Mouse (Mus musculus) kidney, embryonic 14.5 days (tissue): Measurements from ENCODE around the gene Pde6h. TPM values are rescaled to one million over a fixed set of nuclear protein-coding genes. Genes with fewer than 3 reads are reported as not detected.
"Not testable (repeated sequence)": the region's sequence is repeated elsewhere in the genome, so short reads cannot be mapped to it uniquely, and the experiment has no call there.

Experiments
- ATAC-seq: fragments of 200-750 bp; cut with Nextera tagmentation; 2 replicates; pipeline ENCODE4 v1.8.0; 2017; ENCODE audit warnings: moderate number of reproducible peaks, mild to moderate bottlenecking, moderate TSS enrichment, moderate library complexity; ENCODE audit not compliant: low FRiP score, low TSS enrichment
- H3K27ac ChIP-seq: fragments of 300-500 bp; sonication (generic); 2 replicates; pipeline ENCODE4 v1.5.1; 2014; ENCODE audit warnings: low read depth, mild to moderate bottlenecking, low read length, moderate library complexity, mixed read lengths
- H3K27me3 ChIP-seq: fragments of 300-500 bp; sonication (generic); 2 replicates; pipeline ENCODE4 v1.6.1; 2014; ENCODE audit warnings: mild to moderate bottlenecking, low read length; ENCODE audit not compliant: control insufficient read depth, insufficient read depth
- H3K36me3 ChIP-seq: fragments of 300-500 bp; sonication (generic); 2 replicates; pipeline ENCODE4 v1.6.1; 2014; ENCODE audit warnings: low read length, mixed read lengths; ENCODE audit not compliant: control insufficient read depth, insufficient read depth
- H3K4me1 ChIP-seq: fragments of 300-500 bp; sonication (generic); 2 replicates; pipeline ENCODE4 v1.6.1; 2014; ENCODE audit warnings: low read length, mixed read lengths; ENCODE audit not compliant: control insufficient read depth, insufficient read depth
- H3K4me2 ChIP-seq: fragments of 300-500 bp; sonication (generic); replicated peaks from 2 replicates; pipeline ENCODE4 v1.6.1; 2014; ENCODE audit warnings: low read depth, mild to moderate bottlenecking, low read length
- H3K4me3 ChIP-seq: fragments of 300-500 bp; sonication (generic); 2 replicates; pipeline ENCODE4 v1.5.1; 2014; ENCODE audit warnings: mild to moderate bottlenecking, low read length
- H3K9ac ChIP-seq: fragments of 300-500 bp; sonication (generic); 2 replicates; pipeline ENCODE4 v1.6.1; 2014; ENCODE audit warnings: low read depth, mild to moderate bottlenecking, low read length, moderate library complexity
- H3K9me3 ChIP-seq: fragments of 300-500 bp; sonication (generic); 2 replicates; pipeline ENCODE4 v1.6.1; 2016; ENCODE audit warnings: low read length; ENCODE audit not compliant: control insufficient read depth
- WGBS: fragments of 180-500 bp; shearing (Covaris S2); extraction: QIAGEN DNeasy Blood & Tissue Kit; methylation state at CpG from one replicate; pipeline ENCODE4 v1.1.7; 2014; 5-methylcytosine and 5-hydroxymethylcytosine counted together
- polyA plus RNA-seq: library from polyadenylated mRNA; unstranded; fragments of >200 nt; fragmentation: Nextera tagmentation; extraction: Ambion mirVana; gene quantifications from 2 replicates; pipeline ENCODE4 v1.2.1, GENCODE M21; 2014

The Pde6h gene
- polyA plus RNA-seq, 1 experiment from 2014 or later, result 0.81 TPM

DNA sequence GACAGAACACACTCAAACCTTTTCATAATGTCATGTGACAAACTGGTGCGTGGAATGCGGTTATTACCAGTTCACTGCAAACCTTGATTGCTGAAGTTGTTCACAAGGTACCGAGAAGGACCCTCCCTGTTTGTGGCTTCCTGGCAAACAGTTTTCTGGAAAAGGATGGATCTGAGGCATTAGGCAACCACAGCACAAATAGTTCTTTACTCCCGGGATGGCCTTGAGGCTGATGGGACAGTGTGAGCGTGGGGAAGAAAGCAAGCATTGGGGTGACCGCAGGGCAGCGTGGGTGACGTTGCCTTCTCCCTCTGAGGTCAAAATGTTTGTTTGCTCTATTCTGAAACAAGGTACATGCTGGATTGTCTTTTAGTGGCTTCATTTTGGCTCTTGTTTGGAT, 31.1 kb downstream of the Pde6h start:
- H3K4me1 ChIP-seq, result 0 out of 2 replicates have a peak, but pooled peaks cover 3% of the 10 kb centered on the region
- no peak overlapping the region for H3K27ac ChIP-seq
- H3K4me2 ChIP-seq, result no peak overlapping the region
- H3K9me3 ChIP-seq, result no peaks in the 10 kb centered on the region
- WGBS, result 78% methylated on average over 8 of the region's 8 CpGs
- no peak overlapping the region for H3K9ac ChIP-seq
- no peaks in the 10 kb centered on the region for H3K27me3 ChIP-seq
- H3K4me3 ChIP-seq, result no peak overlapping the region
- no peak for ATAC-seq
- H3K36me3 ChIP-seq, result no peaks in the 10 kb centered on the region

DNA sequence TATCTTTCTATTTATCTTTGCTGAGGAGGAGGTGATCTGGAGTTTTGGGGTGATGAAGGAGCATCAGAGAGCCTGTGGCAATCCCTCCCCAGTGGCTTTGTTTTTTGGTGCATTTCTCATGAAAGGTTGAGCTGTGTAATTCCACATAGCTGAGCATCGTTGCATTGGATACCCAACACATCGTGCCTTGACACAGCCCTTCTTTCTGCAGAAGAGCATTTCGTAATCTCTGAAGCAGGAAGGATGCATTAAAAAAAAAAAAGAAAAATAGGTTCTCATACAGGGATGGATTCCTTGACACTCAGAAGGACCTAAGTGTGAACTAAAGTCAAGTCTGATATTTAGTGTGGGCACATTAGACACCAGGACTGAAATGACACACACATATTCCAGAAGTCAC, 31.6 kb downstream of the Pde6h start:
- no peak overlapping the region for H3K9ac ChIP-seq
- H3K4me3 ChIP-seq, result no peak overlapping the region
- no peaks in the 10 kb centered on the region for H3K27me3 ChIP-seq
- H3K9me3 ChIP-seq, result no peaks in the 10 kb centered on the region
- no peak overlapping the region for H3K27ac ChIP-seq
- H3K4me2 ChIP-seq, result no peak overlapping the region
- no peak for ATAC-seq
- 83% methylated on average over 3 of the region's 3 CpGs for WGBS
- H3K36me3 ChIP-seq, result no peaks in the 10 kb centered on the region
- 0 out of 2 replicates have a peak, but pooled peaks cover 3% of the 10 kb centered on the region for H3K4me1 ChIP-seq

- no peaks in the 10 kb centered on the region for H3K27me3 ChIP-seq
- no peaks in the 10 kb centered on the region for H3K9me3 ChIP-seq
- 11% methylated on average over 7 of the region's 7 CpGs for WGBS
- ATAC-seq, result peak; percentile 91
- H3K9ac ChIP-seq, result no peak overlapping the region
- H3K4me1 ChIP-seq, result 0 out of 2 replicates have a peak, but pooled peaks cover 3% of the 10 kb centered on the region
- no peak overlapping the region for H3K27ac ChIP-seq
- H3K4me3 ChIP-seq, result no peak overlapping the region
- no peaks in the 10 kb centered on the region for H3K36me3 ChIP-seq
- H3K4me2 ChIP-seq, result no peak overlapping the region
Measured at GRCm38 (mm10) chr6:136957062-136957461, 33.4 kb downstream of the Pde6h start.

DNA sequence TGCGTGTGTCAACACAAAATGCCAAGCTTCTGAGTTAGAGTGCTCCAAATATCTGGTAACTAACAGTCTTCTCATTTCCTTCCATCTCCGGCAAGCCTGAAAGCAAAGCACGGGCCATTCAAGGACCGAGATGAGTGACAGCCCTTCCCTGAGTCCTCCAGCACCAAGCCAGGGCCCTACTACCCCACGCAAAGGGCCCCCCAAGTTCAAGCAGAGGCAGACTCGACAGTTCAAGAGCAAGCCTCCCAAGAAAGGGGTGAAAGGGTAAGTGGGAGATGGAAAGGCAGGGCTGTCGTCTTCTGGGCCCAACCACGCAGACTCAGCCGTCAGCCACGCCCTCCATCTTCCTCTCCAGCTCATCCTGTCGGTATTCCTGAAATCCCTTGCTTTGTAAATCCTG, 35.5 kb downstream of the Pde6h start:
- H3K36me3 ChIP-seq, result no peaks in the 10 kb centered on the region
- 0 out of 2 replicates have a peak, but pooled peaks cover 3% of the 10 kb centered on the region for H3K4me1 ChIP-seq
- 59% methylated on average over 11 of the region's 11 CpGs for WGBS
- H3K27ac ChIP-seq, result no peak overlapping the region
- H3K9ac ChIP-seq, result no peak overlapping the region
- H3K27me3 ChIP-seq, result no peaks in the 10 kb centered on the region
- H3K4me3 ChIP-seq, result no peak overlapping the region
- H3K9me3 ChIP-seq, result no peaks in the 10 kb centered on the region
- ATAC-seq, result no peak
- no peak overlapping the region for H3K4me2 ChIP-seq

- H3K36me3 ChIP-seq, result no peaks in the 10 kb centered on the region
- peak; percentile 72 for ATAC-seq
- H3K4me2 ChIP-seq, result no peak overlapping the region
- H3K4me1 ChIP-seq, result no peaks in the 10 kb centered on the region
- no peak overlapping the region for H3K4me3 ChIP-seq
- H3K27me3 ChIP-seq, result no peaks in the 10 kb centered on the region
- H3K9ac ChIP-seq, result no peak overlapping the region
- no peaks in the 10 kb centered on the region for H3K9me3 ChIP-seq
- WGBS, result 48% methylated on average over 11 of the region's 11 CpGs
- no peak overlapping the region for H3K27ac ChIP-seq
Measured at GRCm38 (mm10) chr6:136962957-136963356, 39.3 kb downstream of the Pde6h start.

DNA sequence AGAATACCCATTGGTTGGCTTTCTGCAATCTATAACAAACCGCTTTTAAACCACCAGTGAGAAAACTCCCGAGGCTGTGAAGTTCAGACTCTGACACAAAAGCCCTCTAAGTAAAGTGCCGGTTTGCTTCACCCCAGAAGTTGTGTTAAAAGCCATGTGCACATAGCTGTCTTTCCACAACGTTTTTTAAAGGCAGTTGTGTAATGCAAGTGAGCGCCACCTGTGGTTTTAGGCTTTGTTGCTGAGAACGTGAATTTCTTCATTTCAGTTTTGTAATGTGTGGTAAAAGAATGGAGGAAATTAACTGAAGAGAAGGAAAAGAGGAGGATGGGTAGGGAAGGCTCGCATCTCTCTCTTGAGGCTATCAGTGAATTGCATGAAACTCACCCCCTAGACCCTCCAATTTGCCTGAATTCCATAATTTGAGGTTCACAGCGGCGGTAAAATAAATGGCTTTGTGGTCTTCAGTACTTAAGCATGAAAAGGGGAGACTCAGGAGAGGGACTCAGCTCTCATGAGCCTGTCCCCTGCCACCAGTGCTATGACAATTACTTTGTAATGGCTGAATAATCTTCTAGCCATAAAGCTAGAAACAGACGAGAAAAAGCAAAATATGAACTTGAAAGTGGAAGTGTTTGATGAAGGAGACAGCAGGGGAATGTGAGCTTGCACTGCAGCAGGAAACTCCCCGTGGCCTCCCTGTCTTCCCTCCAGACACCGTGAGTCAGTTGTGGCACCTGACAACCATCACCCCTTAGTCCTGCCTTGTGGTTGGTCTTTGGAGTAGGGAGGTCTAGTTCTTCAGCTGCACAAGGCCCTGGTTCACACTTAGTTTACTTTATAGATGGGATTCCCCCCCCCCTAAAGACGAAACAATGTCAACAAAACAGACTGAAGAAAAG, 41.2 kb downstream of the Pde6h start:
- no peaks in the 10 kb centered on the region for H3K9me3 ChIP-seq
- ATAC-seq, result no peak
- H3K4me3 ChIP-seq, result no peak overlapping the region
- 70% methylated on average over 13 of the region's 13 CpGs for WGBS
- H3K4me1 ChIP-seq, result no peaks in the 10 kb centered on the region
- H3K27me3 ChIP-seq, result no peaks in the 10 kb centered on the region
- H3K9ac ChIP-seq, result no peak overlapping the region
- H3K27ac ChIP-seq, result no peak overlapping the region
- H3K4me2 ChIP-seq, result no peak overlapping the region
- no peaks in the 10 kb centered on the region for H3K36me3 ChIP-seq

DNA sequence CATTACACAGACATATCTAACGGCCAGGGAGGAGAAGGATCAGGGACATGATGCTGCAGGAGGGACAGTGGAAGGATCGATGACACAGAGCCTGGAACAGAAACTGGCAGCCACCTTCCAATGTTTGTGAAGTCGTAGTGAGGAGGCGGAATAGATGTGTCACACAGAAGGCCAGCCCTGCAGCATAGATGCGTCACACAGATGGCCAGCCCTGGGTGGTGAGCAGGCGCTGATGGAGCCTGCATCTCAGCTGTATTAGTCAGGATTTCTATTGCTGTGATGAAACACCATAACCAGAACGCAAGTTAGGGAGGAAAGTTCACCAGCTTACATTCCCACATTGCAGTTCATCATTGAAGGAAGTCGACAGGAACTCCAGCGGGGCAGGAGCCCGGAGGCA, 42.3 kb downstream of the Pde6h start:
- H3K9me3 ChIP-seq, result no peaks in the 10 kb centered on the region
- H3K27ac ChIP-seq, result no peak overlapping the region
- no peaks in the 10 kb centered on the region for H3K4me1 ChIP-seq
- 62% methylated on average over 10 of the region's 10 CpGs for WGBS
- no peaks in the 10 kb centered on the region for H3K27me3 ChIP-seq
- ATAC-seq, result no peak
- H3K9ac ChIP-seq, result no peak overlapping the region
- H3K4me3 ChIP-seq, result no peak overlapping the region
- H3K36me3 ChIP-seq, result no peaks in the 10 kb centered on the region
- H3K4me2 ChIP-seq, result no peak overlapping the region

DNA sequence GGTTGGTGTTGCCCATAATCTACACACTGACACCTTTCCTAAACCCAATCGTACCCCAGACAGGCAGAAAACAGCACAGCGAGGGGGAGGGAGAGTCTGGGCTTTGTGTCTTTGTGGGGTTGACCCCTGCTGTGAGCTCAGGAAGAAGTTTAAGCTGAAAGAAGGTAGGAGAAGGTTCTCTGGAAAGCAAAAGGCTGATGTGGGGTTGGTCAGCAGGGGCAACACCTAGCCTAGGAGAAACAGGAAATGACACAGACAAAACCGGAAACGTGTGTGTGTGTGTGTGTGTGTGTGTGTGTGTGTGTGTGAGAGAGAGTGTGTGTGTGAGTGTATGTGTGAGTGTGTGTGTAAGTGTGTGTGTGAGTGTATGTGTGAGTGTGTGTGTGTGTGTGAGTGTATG, 43.8 kb downstream of the Pde6h start:
- no peaks in the 10 kb centered on the region for H3K27me3 ChIP-seq
- no peaks in the 10 kb centered on the region for H3K9me3 ChIP-seq
- H3K36me3 ChIP-seq, result no peaks in the 10 kb centered on the region
- H3K4me2 ChIP-seq, result no peak overlapping the region
- H3K4me3 ChIP-seq, result no peak overlapping the region
- 75% methylated on average over 4 of the region's 4 CpGs for WGBS
- no peaks in the 10 kb centered on the region for H3K4me1 ChIP-seq
- ATAC-seq, result no peak
- H3K27ac ChIP-seq, result no peak overlapping the region
- H3K9ac ChIP-seq, result no peak overlapping the region

DNA sequence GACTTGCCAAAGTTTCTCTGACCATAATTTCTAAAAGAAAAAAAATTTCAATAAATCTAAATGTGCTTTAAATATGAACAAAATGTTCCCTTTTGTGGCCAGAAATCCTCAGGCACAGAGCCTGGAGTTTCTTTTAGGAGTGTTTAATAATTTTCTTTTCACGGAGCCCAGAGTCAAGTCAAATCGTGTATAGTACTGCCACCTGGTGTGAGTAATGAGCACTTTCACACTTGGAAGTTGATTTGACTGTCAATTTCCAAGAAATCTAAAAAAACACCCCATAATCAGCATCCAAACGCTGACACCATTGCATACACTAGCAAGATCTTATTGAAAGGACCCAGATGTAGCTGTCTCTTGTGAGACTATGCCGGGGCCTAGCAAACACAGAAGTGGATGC, 45.2 kb downstream of the Pde6h start:
- H3K9me3 ChIP-seq, H3K4me2 ChIP-seq, H3K36me3 ChIP-seq, H3K4me1 ChIP-seq, H3K27me3 ChIP-seq, H3K9ac ChIP-seq, H3K4me3 ChIP-seq, H3K27ac ChIP-seq: not testable (repeated sequence)
- WGBS, result 27% methylated on average over 4 of the region's 4 CpGs
- 0 out of 2 replicates have a peak, but pooled peaks have one; percentile 66 for ATAC-seq
